Mouse (Mus musculus) inflammation-experienced regulatory T-cells, adult 6 months (primary cell): ENCODE measurements around the gene Wfdc1. TPM values are rescaled to one million over a fixed set of nuclear protein-coding genes. Genes with fewer than 3 reads are reported as not detected.

Experiments
- ATAC-seq: one replicate; pipeline ENCODE4 v1.8.0; 2017
- polyA plus RNA-seq, 3 experiments: library from polyadenylated mRNA; unstranded; fragments of 100-300 nt; shearing (Covaris generic); gene quantifications; one replicate each; pipeline ENCODE4 v1.2.1; 2017

The Wfdc1 gene
- polyA plus RNA-seq, 3 experiments from 2014 or later, result not detected

GRCm38 (mm10) chr8:119639798-119640197, 26.4 kb upstream of the Wfdc1 start:
- ATAC-seq, result no peak

GRCm38 (mm10) chr8:119641058-119641457, 25.1 kb upstream of the Wfdc1 start:
- ATAC-seq, result no peak

- ATAC-seq, result no peak
Observed at GRCm38 (mm10) chr8:119642960-119643359, 23.2 kb upstream of the Wfdc1 start.

- no peak for ATAC-seq
Observed at GRCm38 (mm10) chr8:119644429-119644960, 21.7 kb upstream of the Wfdc1 start.

- ATAC-seq, result no peak
Observed at GRCm38 (mm10) chr8:119644981-119645597, 21.1 kb upstream of the Wfdc1 start.

GRCm38 (mm10) chr8:119646197-119646596, 20.0 kb upstream of the Wfdc1 start:
- ATAC-seq, result no peak

- ATAC-seq, result no peak
Observed at GRCm38 (mm10) chr8:119646846-119647245, 19.3 kb upstream of the Wfdc1 start.

- no peak for ATAC-seq
Observed at GRCm38 (mm10) chr8:119651324-119651723, 14.8 kb upstream of the Wfdc1 start.

GRCm38 (mm10) chr8:119656709-119657464, 9.3 kb upstream of the Wfdc1 start:
- no peak for ATAC-seq

- ATAC-seq, result no peak
Observed at GRCm38 (mm10) chr8:119661081-119661480, 5.1 kb upstream of the Wfdc1 start.

GRCm38 (mm10) chr8:119661892-119662291, 4.3 kb upstream of the Wfdc1 start:
- no peak for ATAC-seq

- ATAC-seq, result no peak
Observed at GRCm38 (mm10) chr8:119663440-119663839, 2.7 kb upstream of the Wfdc1 start.

GRCm38 (mm10) chr8:119665270-119665669, 895 bp upstream of the Wfdc1 start:
- ATAC-seq, result no peak

- no peak for ATAC-seq
Observed at GRCm38 (mm10) chr8:119668447-119668846, 2.3 kb downstream of the Wfdc1 start.

- ATAC-seq, result no peak
Observed at GRCm38 (mm10) chr8:119669284-119669683, 3.1 kb downstream of the Wfdc1 start.

- ATAC-seq, result no peak
Observed at GRCm38 (mm10) chr8:119670419-119671091, 4.4 kb downstream of the Wfdc1 start.

- ATAC-seq, result no peak
Observed at GRCm38 (mm10) chr8:119673976-119674555, 7.9 kb downstream of the Wfdc1 start.

- ATAC-seq, result no peak
Observed at GRCm38 (mm10) chr8:119675457-119675856, 9.3 kb downstream of the Wfdc1 start.

- ATAC-seq, result peak; percentile 73
Observed at GRCm38 (mm10) chr8:119676389-119676788, 10.2 kb downstream of the Wfdc1 start.

GRCm38 (mm10) chr8:119678138-119678843, 12.1 kb downstream of the Wfdc1 start:
- ATAC-seq, result no peak

- ATAC-seq, result no peak
Observed at GRCm38 (mm10) chr8:119679184-119679583, 13.0 kb downstream of the Wfdc1 start.

GRCm38 (mm10) chr8:119690602-119691001, 24.4 kb downstream of the Wfdc1 start:
- ATAC-seq, result no peak
